Mouse (Mus musculus): ENCODE data around the gene Gm44503. TPM values are rescaled to one million over a fixed set of nuclear protein-coding genes. Genes with fewer than 3 reads are reported as not detected.

Gene Gm44503
- polyA plus RNA-seq, 1 experiment: not detected

DNA sequence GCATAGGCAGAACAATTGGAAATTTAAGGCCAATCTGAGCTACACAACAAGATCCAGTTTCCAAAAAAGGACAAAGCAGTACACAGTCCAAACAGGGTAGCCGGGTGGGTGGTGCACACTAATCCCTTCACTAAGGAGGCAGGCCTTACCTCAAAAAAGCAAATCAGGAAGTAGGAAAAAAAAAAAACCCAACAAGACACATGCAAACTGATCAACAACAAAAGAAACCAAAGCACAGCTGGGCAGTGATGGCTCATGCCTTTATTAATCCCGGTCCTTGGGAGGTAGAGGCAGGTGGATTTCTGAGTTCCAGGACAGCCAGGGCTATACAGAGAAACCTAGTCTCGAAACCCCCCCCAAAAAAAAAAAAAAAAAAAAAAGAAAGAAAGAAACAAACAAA lies 29.1 kb downstream of the Gm44503 start:
- TF ChIP-seq POLR2A (IDR thresholded peaks at IDR 0.05; ENCODE audit: low read depth, low read length) (no peak), CTCF (IDR thresholded peaks at IDR 0.05; ENCODE audit: extremely low read depth, insufficient read depth, insufficient read length, insufficient replicate concordance) (no peak)

DNA sequence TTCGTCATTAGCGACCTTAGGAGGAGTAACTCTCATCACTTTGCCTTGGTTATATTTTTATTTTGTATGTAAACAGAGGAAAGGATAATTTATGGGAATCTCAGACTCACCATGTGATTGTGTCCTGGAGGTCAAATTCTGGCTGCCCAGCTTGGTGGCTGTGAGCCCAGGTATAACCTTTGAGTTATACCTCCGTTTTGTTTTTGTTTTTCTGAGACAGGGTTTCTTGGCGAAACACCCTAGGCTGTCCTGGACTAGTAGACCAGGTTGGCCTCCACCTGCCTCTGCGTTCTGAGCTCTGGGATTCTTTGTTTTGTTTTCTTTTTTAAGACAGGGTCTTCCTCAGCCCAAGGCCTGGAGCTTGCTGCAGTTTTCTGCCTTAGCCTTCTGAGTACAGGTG lies 30.1 kb downstream of the Gm44503 start:
- Histone ChIP-seq H3K27ac (ENCODE audit: insufficient read depth, low read length) (no peak overlapping the region), H3K27me3 (ENCODE audit: control insufficient read depth, insufficient read depth, low read length) (no peaks in the 10 kb centered on the region), H3K4me1 (ENCODE audit: control insufficient read depth, insufficient read depth, insufficient read length) (no peaks in the 10 kb centered on the region; the same call in none of the 2 replicates), H3K36me3 (ENCODE audit: control insufficient read depth, insufficient read depth, low read length) (no peaks in the 10 kb centered on the region), H3K4me3 (ENCODE audit: extremely low read depth, insufficient read depth, insufficient read length) (no peak overlapping the region)
- no peak for DNase-seq (ENCODE audit: low read depth in 1 of 2, low spot score in 2 of 2)
- TF ChIP-seq POLR2A (IDR thresholded peaks at IDR 0.05; ENCODE audit: low read depth, low read length) (no peak), CTCF (IDR thresholded peaks at IDR 0.05; ENCODE audit: extremely low read depth, insufficient read depth, insufficient read length, insufficient replicate concordance) (no peak)
- 96% methylated on average over 5 of the region's 5 CpGs for WGBS

More for the DNA sequence above, 29.1 kb downstream of the Gm44503 start:
- Histone ChIP-seq H3K4me1 (ENCODE audit: control insufficient read depth, insufficient read depth, insufficient read length) (no peaks in the 10 kb centered on the region; the same call in none of the 2 replicates), H3K36me3 (ENCODE audit: control insufficient read depth, insufficient read depth, low read length) (no peaks in the 10 kb centered on the region), H3K27me3 (ENCODE audit: control insufficient read depth, insufficient read depth, low read length) (no peaks in the 10 kb centered on the region), H3K4me3 (ENCODE audit: extremely low read depth, insufficient read depth, insufficient read length) (no peak overlapping the region), H3K27ac (ENCODE audit: insufficient read depth, low read length) (no peak overlapping the region)
- no peak for DNase-seq (ENCODE audit: low read depth in 1 of 2, low spot score in 2 of 2)
- WGBS: 59% methylated on average over 3 of the region's 3 CpGs

DNA sequence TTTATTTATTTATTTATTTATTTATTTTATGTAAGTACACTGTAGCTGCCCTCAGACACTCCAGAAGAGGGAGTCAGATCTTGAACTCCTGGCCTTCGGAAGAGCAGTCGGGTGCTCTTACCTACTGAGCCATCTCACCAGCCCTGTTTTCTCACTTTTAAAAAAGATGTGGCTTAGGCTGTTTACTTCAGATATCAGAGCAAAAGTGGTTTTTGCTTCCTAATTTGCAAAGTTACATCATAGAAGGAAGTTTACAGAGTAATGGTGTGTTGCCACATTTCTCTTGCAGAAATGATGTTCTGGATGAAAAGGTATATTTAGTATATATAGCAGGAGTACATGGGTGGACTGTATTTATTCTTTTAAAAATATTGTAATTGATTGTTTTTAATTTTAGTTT lies 32.8 kb downstream of the Gm44503 start:
- Histone ChIP-seq H3K4me3 (ENCODE audit: extremely low read depth, insufficient read depth, insufficient read length) (no peak overlapping the region), H3K27me3 (ENCODE audit: control insufficient read depth, insufficient read depth, low read length) (no peaks in the 10 kb centered on the region), H3K4me1 (ENCODE audit: control insufficient read depth, insufficient read depth, insufficient read length) (no peaks in the 10 kb centered on the region; the same call in none of the 2 replicates), H3K27ac (ENCODE audit: insufficient read depth, low read length) (no peak overlapping the region), H3K36me3 (ENCODE audit: control insufficient read depth, insufficient read depth, low read length) (0 out of 2 replicates have a peak, but pooled peaks cover 2% of the 10 kb centered on the region)
- TF ChIP-seq POLR2A (IDR thresholded peaks at IDR 0.05; ENCODE audit: low read depth, low read length): no peak
- TF ChIP-seq CTCF (IDR thresholded peaks at IDR 0.05; ENCODE audit: extremely low read depth, insufficient read depth, insufficient read length, insufficient replicate concordance): no peak
- 82% methylated on average over 2 of the region's 2 CpGs for WGBS
- no peak for DNase-seq (ENCODE audit: low read depth in 1 of 2, low spot score in 2 of 2)

DNA sequence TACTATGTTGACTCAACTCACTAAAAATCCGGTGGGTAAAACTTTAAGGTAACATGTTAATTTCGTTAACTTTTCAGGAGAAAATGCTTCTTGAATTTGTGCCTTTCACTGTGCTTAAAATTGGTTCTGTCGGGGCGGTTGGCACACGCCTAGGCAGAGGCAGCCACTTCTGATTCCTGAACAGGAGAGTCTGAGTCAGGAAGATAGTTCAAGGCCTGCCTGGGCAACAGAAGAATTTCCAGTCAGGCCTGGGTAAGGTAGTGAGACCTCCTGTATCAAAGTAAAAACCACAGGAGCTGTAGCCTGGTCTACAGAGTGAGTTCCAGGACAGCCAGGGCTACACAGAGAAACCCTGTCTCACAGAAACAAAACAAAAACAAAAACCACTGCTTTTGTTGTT lies 33.9 kb downstream of the Gm44503 start:
- Histone ChIP-seq H3K4me3 (ENCODE audit: extremely low read depth, insufficient read depth, insufficient read length) (no peak overlapping the region), H3K27me3 (ENCODE audit: control insufficient read depth, insufficient read depth, low read length) (no peaks in the 10 kb centered on the region), H3K27ac (ENCODE audit: insufficient read depth, low read length) (no peak overlapping the region), H3K36me3 (ENCODE audit: control insufficient read depth, insufficient read depth, low read length) (0 out of 2 replicates have a peak, but pooled peaks cover 2% of the 10 kb centered on the region), H3K4me1 (ENCODE audit: control insufficient read depth, insufficient read depth, insufficient read length) (no peaks in the 10 kb centered on the region; the same call in 1 of the 2 replicates)
- no peak for DNase-seq (ENCODE audit: low read depth in 1 of 2, low spot score in 2 of 2)
- 92% methylated on average over 5 of the region's 5 CpGs for WGBS
- no peak for TF ChIP-seq POLR2A (IDR thresholded peaks at IDR 0.05; ENCODE audit: low read depth, low read length)
- TF ChIP-seq CTCF (IDR thresholded peaks at IDR 0.05; ENCODE audit: extremely low read depth, insufficient read depth, insufficient read length, insufficient replicate concordance): no peak

DNA sequence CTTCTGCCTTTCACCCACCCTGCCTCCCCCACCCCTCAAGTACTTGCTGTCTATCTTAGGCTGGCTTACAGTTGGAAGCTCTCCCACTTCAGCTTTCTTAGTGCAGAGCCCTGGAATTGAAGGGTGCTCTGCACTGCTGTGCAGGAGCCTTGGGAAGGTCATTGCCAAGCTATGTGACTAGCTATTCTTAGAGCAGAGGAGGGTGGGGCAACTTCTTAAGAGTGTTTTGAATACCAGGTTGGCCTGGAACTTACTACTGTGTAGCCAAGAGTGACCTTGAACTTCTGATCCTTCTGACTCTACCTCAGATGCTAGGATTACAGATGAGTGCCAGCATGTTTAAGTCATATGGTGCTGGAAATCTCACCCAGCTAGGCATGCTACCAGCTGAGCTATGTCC lies 37.5 kb downstream of the Gm44503 start:
- peaks cover 5% of the 10 kb centered on the region; the same call in 1 of the 2 replicates for H3K36me3 ChIP-seq (ENCODE audit: control insufficient read depth, insufficient read depth, low read length)
- no peaks in the 10 kb centered on the region for H3K27me3 ChIP-seq (ENCODE audit: control insufficient read depth, insufficient read depth, low read length)
- no peak for TF ChIP-seq CTCF (IDR thresholded peaks at IDR 0.05; ENCODE audit: extremely low read depth, insufficient read depth, insufficient read length, insufficient replicate concordance)
- TF ChIP-seq POLR2A (IDR thresholded peaks at IDR 0.05; ENCODE audit: low read depth, low read length): no peak

DNA sequence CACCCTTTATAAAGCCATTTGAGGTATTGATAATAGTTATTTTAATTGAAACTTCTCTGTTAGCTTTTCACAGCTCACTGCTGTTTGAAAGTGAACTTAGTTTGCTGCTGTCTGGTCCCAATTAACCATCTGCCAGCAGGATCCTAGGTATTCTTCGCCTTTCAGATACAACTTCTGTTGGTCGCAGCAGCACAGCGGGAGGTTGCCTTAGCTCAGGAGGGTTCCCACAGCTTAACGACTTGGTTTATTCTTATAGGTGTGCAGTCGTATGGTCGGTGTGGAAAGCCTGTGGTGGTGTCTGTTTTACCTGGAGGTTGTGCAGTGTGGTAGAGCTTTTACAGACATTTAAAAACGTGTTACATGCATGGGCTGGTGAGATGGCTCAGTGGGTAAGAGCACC lies 38.2 kb downstream of the Gm44503 start:
- TF ChIP-seq CTCF (IDR thresholded peaks at IDR 0.05; ENCODE audit: extremely low read depth, insufficient read depth, insufficient read length, insufficient replicate concordance) (no peak), POLR2A (IDR thresholded peaks at IDR 0.05; ENCODE audit: low read depth, low read length) (no peak)
- WGBS: 88% methylated on average over 7 of the region's 7 CpGs
- no peak for DNase-seq (ENCODE audit: low read depth in 1 of 2, low spot score in 2 of 2)
- Histone ChIP-seq H3K4me3 (ENCODE audit: extremely low read depth, insufficient read depth, insufficient read length) (no peak overlapping the region), H3K27ac (ENCODE audit: insufficient read depth, low read length) (no peak overlapping the region), H3K27me3 (ENCODE audit: control insufficient read depth, insufficient read depth, low read length) (no peaks in the 10 kb centered on the region), H3K4me1 (ENCODE audit: control insufficient read depth, insufficient read depth, insufficient read length) (no peaks in the 10 kb centered on the region), H3K36me3 (ENCODE audit: control insufficient read depth, insufficient read depth, low read length) (peaks cover 8% of the 10 kb centered on the region)

More for the DNA sequence above, 37.5 kb downstream of the Gm44503 start:
- Histone ChIP-seq H3K4me1 (ENCODE audit: control insufficient read depth, insufficient read depth, insufficient read length) (no peaks in the 10 kb centered on the region; the same call in 1 of the 2 replicates), H3K4me3 (ENCODE audit: extremely low read depth, insufficient read depth, insufficient read length) (no peak overlapping the region), H3K27ac (ENCODE audit: insufficient read depth, low read length) (no peak overlapping the region)
- no peak for DNase-seq (ENCODE audit: low read depth in 1 of 2, low spot score in 2 of 2)

DNA sequence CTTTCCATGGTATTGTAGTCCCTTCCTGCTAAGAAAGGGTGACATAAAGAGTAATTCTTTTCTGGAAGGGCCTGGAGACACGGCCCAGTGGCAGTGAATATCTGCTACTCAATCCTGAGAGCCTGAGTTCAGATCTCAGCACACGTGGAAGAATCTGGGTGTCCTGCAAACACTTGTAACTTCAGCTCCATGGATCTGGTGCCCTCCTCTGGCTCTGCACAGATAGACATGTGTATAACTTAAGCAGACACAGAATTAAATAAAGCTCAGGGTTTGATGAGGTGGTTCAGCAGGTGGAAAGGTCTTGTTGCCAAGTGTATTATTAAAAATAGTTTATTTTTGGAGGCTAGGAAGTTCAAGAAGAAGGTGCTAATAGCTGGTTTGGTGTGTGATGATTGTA lies 41.8 kb downstream of the Gm44503 start:
- H3K27me3 ChIP-seq (ENCODE audit: control insufficient read depth, insufficient read depth, low read length): no peaks in the 10 kb centered on the region
- no peak overlapping the region for H3K27ac ChIP-seq (ENCODE audit: insufficient read depth, low read length)
- no peaks in the 10 kb centered on the region for H3K4me1 ChIP-seq (ENCODE audit: control insufficient read depth, insufficient read depth, insufficient read length)
- H3K4me3 ChIP-seq (ENCODE audit: extremely low read depth, insufficient read depth, insufficient read length): no peak overlapping the region
- TF ChIP-seq POLR2A (IDR thresholded peaks at IDR 0.05; ENCODE audit: low read depth, low read length) (no peak), CTCF (IDR thresholded peaks at IDR 0.05; ENCODE audit: extremely low read depth, insufficient read depth, insufficient read length, insufficient replicate concordance) (no peak)
- DNase-seq (ENCODE audit: low read depth in 1 of 2, low spot score in 2 of 2): no peak
- WGBS: 86% methylated on average over 2 of the region's 2 CpGs
- H3K36me3 ChIP-seq (ENCODE audit: control insufficient read depth, insufficient read depth, low read length): peaks cover 17% of the 10 kb centered on the region

All from spleen, adult 2 months (tissue).